Mouse (Mus musculus): ENCODE measurements around the gene Frmd4b. TPM values are rescaled to one million over a fixed set of nuclear protein-coding genes. Genes with fewer than 3 reads are reported as not detected.
A peak's percentile ranks its signal among the peaks of the same experiment; 100 is the strongest.
"Not testable (repeated sequence)": the region's sequence is repeated elsewhere in the genome, so short reads cannot be mapped to it uniquely, and the experiment has no call there.

The Frmd4b gene
- total RNA-seq, 2 experiments from 2014 or later: 25.1 to 31.3 TPM

GRCm38 (mm10) chr6:97267132-97267531, 350.2 kb downstream of the Frmd4b start:
- no peak for DNase-seq (ENCODE audit: low spot score in 2 of 2)

- no peak for DNase-seq (ENCODE audit: low spot score in 2 of 2)
Observed at GRCm38 (mm10) chr6:97266661-97267060, 350.7 kb downstream of the Frmd4b start.

- DNase-seq (ENCODE audit: low spot score in 2 of 2): no peak
Observed at GRCm38 (mm10) chr6:97265705-97266104, 351.6 kb downstream of the Frmd4b start.

- DNase-seq (ENCODE audit: low spot score in 2 of 2): no peak
Observed at GRCm38 (mm10) chr6:97265240-97265639, 352.1 kb downstream of the Frmd4b start.

GRCm38 (mm10) chr6:97263750-97264149, 353.6 kb downstream of the Frmd4b start:
- DNase-seq (ENCODE audit: low spot score in 2 of 2): not testable (repeated sequence)

GRCm38 (mm10) chr6:97262229-97262628, 355.1 kb downstream of the Frmd4b start:
- DNase-seq (ENCODE audit: low spot score in 2 of 2): no peak

GRCm38 (mm10) chr6:97259926-97260325, 357.4 kb downstream of the Frmd4b start:
- not testable (repeated sequence) for DNase-seq (ENCODE audit: low spot score in 2 of 2)

- DNase-seq (ENCODE audit: low spot score in 2 of 2): no peak
Observed at GRCm38 (mm10) chr6:97258489-97258888, 358.9 kb downstream of the Frmd4b start.

- peak in 1 of 2 experiments; percentile 24 for DNase-seq (ENCODE audit: low spot score in 2 of 2)
Observed at GRCm38 (mm10) chr6:97252711-97253221, 364.6 kb downstream of the Frmd4b start, which contains the start of gene Lmod3. Gene Lmod3, minus strand, starts transcription at chr6:97252759.

GRCm38 (mm10) chr6:97252086-97252485, 365.3 kb downstream of the Frmd4b start:
- DNase-seq (ENCODE audit: low spot score in 2 of 2): no peak

- peak in 1 of 2 experiments; percentile 44 for DNase-seq (ENCODE audit: low spot score in 2 of 2)
Observed at GRCm38 (mm10) chr6:97250966-97251365, 366.4 kb downstream of the Frmd4b start.

- DNase-seq (ENCODE audit: low spot score in 2 of 2): no peak
Observed at GRCm38 (mm10) chr6:97245200-97245599, 372.1 kb downstream of the Frmd4b start.

GRCm38 (mm10) chr6:97242522-97242921, 374.8 kb downstream of the Frmd4b start:
- DNase-seq (ENCODE audit: low spot score in 2 of 2): no peak

- DNase-seq (ENCODE audit: low spot score in 2 of 2): no peak
Observed at GRCm38 (mm10) chr6:97240092-97240491, 377.2 kb downstream of the Frmd4b start.

- DNase-seq (ENCODE audit: low spot score in 2 of 2): no peak
Observed at GRCm38 (mm10) chr6:97239360-97239759, 378.0 kb downstream of the Frmd4b start.

Other genes with a start within 250 kb of the Frmd4b start
- 1 to 10 TPM; 6.6 to 7.3 TPM for gene Mitf, start 189.5 kb upstream of the Frmd4b start, total RNA-seq (2021)

All from gastrocnemius, postnatal 4 days (tissue).